ENCODE assay signal across 14 mouse cellular contexts in the genomic region with DNA sequence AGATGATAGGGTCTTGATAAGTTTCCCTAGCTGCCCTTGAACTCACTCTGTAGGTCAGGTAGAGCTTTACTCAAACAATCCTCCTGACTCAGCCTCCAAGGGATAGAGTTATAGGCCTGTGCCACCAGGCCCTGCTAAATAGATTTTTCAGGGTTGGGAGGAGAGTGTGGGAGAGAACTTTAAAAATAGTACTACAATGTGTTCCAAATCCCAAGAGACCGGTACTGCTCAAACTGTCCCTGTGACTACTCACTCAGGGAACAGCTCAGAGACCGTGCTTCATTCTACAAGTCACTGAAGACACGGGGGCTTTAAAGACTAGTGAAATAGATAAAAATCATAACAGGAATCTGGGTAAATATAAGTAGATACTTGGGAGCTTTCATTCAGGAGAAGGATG.
"Had no signal": no experiment of that assay in that cellular context is flagged by ENCODE, and none has a peak within 500 bp of the region (broad histone marks: within the 10 kb centered on the region; RNA-seq: fewer than 3 reads in every experiment).

No protein-coding gene starts in this region.

- DNase-seq: gastrocnemius, adult 2 months; gastrocnemius, postnatal 10 days; gastrocnemius, postnatal 25 days; heart, adult 18-20 months; heart, postnatal 10 days; heart, postnatal 4 days; kidney, adult 11 months; kidney, adult 2 months; kidney, adult 9 months; kidney, postnatal 14 days; kidney, postnatal 36 days; layer of hippocampus, adult 9-11 months; layer of hippocampus, postnatal 36 days; left cerebral cortex, postnatal 4 days had no signal
